Mouse (Mus musculus) small intestine, adult 2 months (tissue): ENCODE measurements around the gene Dhh. TPM values are rescaled to one million over a fixed set of nuclear protein-coding genes. Genes with fewer than 3 reads are reported as not detected.
"Not testable (repeated sequence)": the region's sequence is repeated elsewhere in the genome, so short reads cannot be mapped to it uniquely, and the experiment has no call there.

ENCODE experiments used
- H3K27ac ChIP-seq: fragments of 200-500 bp; 2 replicates; pipeline ENCODE4 v1.5.1; 2012; ENCODE audit warnings: low read depth, low read length, control low read depth, inconsistent platforms; ENCODE audit not compliant: insufficient read depth
- H3K27me3 ChIP-seq: fragments of 200-500 bp; 2 replicates; pipeline ENCODE4 v1.6.1; 2012; ENCODE audit warnings: mild to moderate bottlenecking, moderate library complexity, low read length, inconsistent platforms; ENCODE audit not compliant: control insufficient read depth, insufficient read depth
- H3K36me3 ChIP-seq: fragments of 200-500 bp; 2 replicates; pipeline ENCODE4 v1.6.1; 2012; ENCODE audit warnings: mild to moderate bottlenecking, low read length, control low read depth, inconsistent platforms; ENCODE audit not compliant: control insufficient read depth, insufficient read depth
- H3K4me1 ChIP-seq: fragments of 200-500 bp; 2 replicates; pipeline ENCODE4 v1.6.1; 2012; ENCODE audit warnings: low read length, inconsistent platforms, mixed read lengths; ENCODE audit not compliant: control insufficient read depth, insufficient read depth, insufficient read length
- H3K4me3 ChIP-seq: fragments of 200-500 bp; 2 replicates; pipeline ENCODE4 v1.5.1; 2012; ENCODE audit warnings: low read depth, mild to moderate bottlenecking, control low read depth, inconsistent platforms, low read length, moderate library complexity
- CTCF ChIP-seq: fragments of 200-500 bp; IDR thresholded peaks from 2 replicates; pipeline ENCODE4 v1.5.1; 2012; ENCODE audit warnings: low read depth, mild to moderate bottlenecking, control low read depth, inconsistent platforms, low read length, moderate library complexity, mixed read lengths; ENCODE audit not compliant: insufficient replicate concordance, insufficient read length; ENCODE audit errors: extremely low read depth
- POLR2A ChIP-seq: fragments of 200-500 bp; IDR thresholded peaks from 2 replicates; pipeline ENCODE4 v1.6.1; 2012; ENCODE audit warnings: low read depth, mild to moderate bottlenecking, control low read depth, inconsistent platforms, low read length, moderate library complexity
- WGBS: fragments of 180-500 bp; shearing (Covaris S2); methylation state at CpG from one replicate; pipeline ENCODE4 v1.1.7; 2018; 5-methylcytosine and 5-hydroxymethylcytosine counted together
- polyA plus RNA-seq: library from polyadenylated mRNA; depleted of rRNA; stranded (reverse); fragments of >200 nt; gene quantifications from 2 replicates; pipeline ENCODE4 v1.2.3, GENCODE M21; 2012

Gene Dhh
- polyA plus RNA-seq, 1 experiment: 0.55 TPM

DNA sequence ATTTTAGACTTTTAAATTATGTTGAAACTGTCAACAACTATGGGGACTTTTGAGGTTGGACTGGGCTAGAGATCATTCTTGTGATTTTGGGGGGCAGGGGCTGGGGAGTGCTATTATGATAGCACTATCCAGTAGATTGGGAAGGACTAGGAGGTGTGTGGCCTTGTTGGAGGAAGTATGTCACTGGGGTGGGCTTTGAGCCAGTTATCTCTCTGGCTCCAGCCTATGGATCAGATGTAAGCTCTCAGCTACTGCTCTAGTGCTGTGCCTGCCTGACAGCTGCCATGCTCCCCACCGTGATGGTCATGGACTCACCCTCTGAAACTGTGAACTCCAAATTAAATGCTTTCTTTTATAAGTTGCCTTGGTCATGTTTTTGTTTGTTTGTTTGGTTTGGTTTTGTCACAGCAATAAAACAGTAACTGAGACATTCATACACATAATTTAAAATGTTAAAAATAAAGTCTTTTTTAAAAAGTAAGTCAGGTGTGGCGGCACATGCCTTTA lies 24.7 kb upstream of the Dhh start:
- Histone ChIP-seq H3K27me3 (no peaks in the 10 kb centered on the region), H3K4me1 (peaks cover 11% of the 10 kb centered on the region; the same call in 1 of the 2 replicates), H3K36me3 (no peaks in the 10 kb centered on the region), H3K27ac (peak overlapping the region; percentile 83), H3K4me3 (no peak overlapping the region)
- TF ChIP-seq POLR2A (no peak), CTCF (no peak)
- WGBS: 63% methylated on average over 2 of the region's 2 CpGs

DNA sequence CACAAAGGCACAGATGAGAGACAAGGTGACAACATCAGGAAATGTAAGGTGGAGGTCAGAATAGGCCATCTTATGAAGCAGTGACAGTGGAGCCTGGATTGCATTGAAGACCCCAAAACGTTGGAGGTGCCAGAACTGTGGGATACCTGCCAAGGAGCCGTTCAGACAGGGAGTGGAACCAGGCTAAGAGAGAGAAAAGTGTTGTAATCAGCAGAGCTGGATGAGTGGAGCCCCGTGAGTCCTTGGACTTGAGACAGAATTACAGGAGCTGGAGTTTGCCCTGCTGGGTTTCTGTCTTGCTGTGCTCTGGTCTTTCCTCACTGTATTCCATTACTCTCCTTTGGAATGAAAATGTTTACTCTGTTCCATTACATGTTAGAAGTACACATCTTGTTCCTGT lies 24.2 kb upstream of the Dhh start:
- WGBS: 21% methylated on average over 3 of the region's 3 CpGs
- TF ChIP-seq CTCF (no peak), POLR2A (no peak)
- H3K36me3 ChIP-seq: no peaks in the 10 kb centered on the region
- peaks cover 11% of the 10 kb centered on the region; the same call in 1 of the 2 replicates for H3K4me1 ChIP-seq
- peak overlapping the region; percentile 83 for H3K27ac ChIP-seq
- no peak overlapping the region for H3K4me3 ChIP-seq
- no peaks in the 10 kb centered on the region for H3K27me3 ChIP-seq

DNA sequence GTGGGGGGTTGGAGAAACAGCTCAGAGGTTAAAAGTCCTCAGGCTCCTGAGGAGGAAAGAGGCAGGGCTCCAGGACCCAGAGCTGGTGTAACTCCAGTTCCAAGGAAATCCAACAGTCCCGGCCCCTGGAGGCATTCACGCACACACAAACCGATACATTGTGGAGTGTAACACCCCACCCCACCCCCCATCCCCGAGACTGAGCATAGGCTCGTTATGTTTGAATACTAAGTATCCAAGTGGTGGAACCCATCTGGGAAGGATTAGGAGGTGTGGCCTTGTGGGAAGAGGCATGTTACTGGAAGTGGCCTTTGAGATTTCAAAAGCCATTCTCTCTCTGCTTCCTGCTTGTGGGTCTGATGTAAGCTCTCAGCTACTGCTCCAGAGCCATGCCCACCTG lies 23.2 kb upstream of the Dhh start:
- Histone ChIP-seq H3K4me3 (no peak overlapping the region), H3K4me1 (peaks cover 11% of the 10 kb centered on the region; the same call in 1 of the 2 replicates), H3K36me3 (no peaks in the 10 kb centered on the region), H3K27me3 (no peaks in the 10 kb centered on the region), H3K27ac (peak overlapping the region; percentile 83; the same call in 1 of the 2 replicates)
- WGBS: 93% methylated on average over 5 of the region's 5 CpGs
- TF ChIP-seq POLR2A (no peak), CTCF (no peak)

DNA sequence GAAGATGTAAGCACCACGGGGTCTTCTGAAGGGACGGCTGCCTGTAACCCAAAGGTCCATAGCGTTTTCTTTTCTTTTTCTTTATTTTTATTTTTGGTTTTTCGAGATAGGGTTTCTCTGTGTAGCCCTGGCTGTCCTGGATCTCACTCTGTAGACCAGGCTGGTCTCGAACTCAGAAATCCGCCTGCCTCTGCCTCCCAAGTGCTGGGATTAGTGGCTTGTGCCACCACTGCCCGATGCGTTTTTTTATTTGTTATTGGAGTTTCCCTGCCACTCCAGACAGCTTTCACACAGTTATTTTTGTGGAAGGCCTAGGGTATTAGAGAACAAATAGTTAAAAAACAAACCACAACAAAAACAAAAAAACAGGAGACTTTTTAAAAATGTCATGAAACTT lies 20.2 kb upstream of the Dhh start:
- H3K27me3 ChIP-seq, H3K36me3 ChIP-seq: not testable (repeated sequence)
- Histone ChIP-seq H3K4me1 (peaks cover 11% of the 10 kb centered on the region; the same call in 1 of the 2 replicates), H3K27ac (peak overlapping the region; percentile 55; the same call in 1 of the 2 replicates), H3K4me3 (peak overlapping the region; percentile 78)
- WGBS: 7% methylated on average over 8 of the region's 8 CpGs

DNA sequence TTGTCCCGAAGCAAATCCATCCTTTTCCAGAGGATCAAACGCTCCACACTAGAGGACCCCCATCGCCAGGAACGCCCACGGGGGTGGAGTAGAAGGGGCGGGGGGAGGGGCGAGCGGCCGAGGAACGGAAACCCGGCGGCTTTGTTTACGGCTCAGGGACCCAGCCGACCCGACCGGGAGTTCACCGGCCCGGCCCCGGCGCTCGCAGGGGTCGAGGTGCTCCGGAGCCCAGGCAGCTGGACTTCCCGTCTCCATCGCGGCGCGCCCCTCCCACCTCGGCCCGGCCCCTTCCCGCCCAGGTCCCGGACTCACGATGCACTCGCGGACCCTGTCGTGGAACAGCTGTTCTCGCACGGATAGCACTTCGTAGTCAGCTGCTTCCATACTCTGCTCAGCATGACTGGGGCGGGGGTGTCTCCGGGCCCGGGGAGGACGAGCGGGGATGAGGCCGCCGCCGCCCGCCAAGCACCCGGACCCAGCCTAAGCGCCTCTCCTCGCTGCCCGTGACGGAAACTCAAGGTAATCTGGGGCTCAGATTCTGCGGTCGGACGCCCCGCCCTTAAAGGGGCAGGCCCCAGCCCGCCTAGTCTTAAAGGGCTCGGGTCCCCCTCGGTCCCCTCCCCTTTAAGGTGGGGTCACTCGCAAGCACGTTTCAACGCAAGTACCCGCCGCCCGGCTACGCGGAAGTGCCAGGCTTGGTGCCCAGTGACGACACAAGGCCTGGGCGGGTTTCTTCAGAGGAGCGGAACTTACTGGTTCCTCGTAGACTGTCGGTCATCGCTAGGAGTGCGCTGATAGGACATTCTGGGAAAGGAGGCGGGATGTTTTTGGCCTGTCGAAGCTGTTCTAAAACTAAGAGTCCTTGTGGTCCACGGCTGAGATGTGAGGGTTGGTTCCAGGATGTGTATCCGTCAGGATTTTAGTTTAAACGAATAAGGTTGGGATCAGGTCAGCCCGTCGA lies 19.5 kb upstream of the Dhh start, which contains the start of gene Lmbr1l:
TSS of gene Lmbr1l (minus strand) at position 694 of the 961 bp plus-strand sequence.
- Histone ChIP-seq H3K27me3 (no peaks in the 10 kb centered on the region), H3K4me1 (peaks cover 7% of the 10 kb centered on the region; the same call in 1 of the 2 replicates), H3K4me3 (peak within 1 kb of the TSS; percentile 78), H3K27ac (peak within 1 kb of the TSS; percentile 74), H3K36me3 (peaks cover 14% of the 10 kb centered on the region)
- peak; percentile 80 for TF ChIP-seq POLR2A
- 0 out of 2 replicates have a peak, but pooled peaks have one; percentile 18 for TF ChIP-seq CTCF
- WGBS: under 1% methylated on average over 82 of the region's 82 CpGs

DNA sequence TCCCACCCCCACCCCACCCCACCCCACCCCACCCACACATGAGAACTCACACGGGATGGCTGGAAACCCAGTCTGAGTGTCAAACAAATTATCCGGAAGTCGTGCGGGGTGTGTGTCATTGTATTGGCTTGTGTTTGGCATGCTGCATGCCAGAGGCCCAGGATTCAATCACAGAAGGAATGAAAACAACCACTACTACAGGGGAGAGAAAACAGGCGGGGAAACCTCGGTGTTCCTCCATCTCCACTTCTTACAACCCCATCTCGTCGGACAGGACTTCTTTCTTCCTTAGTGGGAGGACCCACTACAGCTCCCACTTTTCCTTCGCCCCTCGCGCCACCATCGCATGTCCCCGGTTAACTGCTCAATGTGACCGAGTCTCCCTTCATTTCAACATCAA lies 18.8 kb upstream of the Dhh start:
- no peak for TF ChIP-seq POLR2A
- no peak for TF ChIP-seq CTCF
- Histone ChIP-seq H3K36me3 (peaks cover 22% of the 10 kb centered on the region), H3K27me3 (no peaks in the 10 kb centered on the region), H3K4me3 (peak overlapping the region; percentile 78), H3K4me1 (peaks cover 3% of the 10 kb centered on the region; the same call in 1 of the 2 replicates), H3K27ac (peak overlapping the region; percentile 40)
- under 1% methylated on average over 14 of the region's 14 CpGs for WGBS

DNA sequence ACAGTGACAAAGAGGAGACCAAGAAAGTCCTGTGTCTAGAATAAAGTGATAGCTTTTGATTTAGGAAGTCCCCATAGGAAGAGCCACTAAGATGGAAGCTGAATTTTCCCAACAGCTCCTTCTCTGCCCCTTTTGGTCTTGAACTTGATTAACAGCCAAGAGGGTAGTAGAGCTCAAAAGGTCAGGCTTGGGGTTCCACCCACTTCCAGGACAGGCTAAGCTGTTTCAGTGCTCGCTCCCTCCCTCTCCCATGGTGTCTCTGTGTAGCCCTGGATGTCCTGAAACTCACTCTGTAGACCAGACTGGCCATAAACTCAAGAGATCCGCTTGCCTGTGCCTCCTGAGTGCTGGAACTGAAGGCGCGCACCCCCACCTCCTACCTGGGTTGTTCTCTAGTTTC lies 17.7 kb upstream of the Dhh start:
- H3K4me1 ChIP-seq: peaks cover 2% of the 10 kb centered on the region; the same call in 1 of the 2 replicates
- TF ChIP-seq POLR2A (no peak), CTCF (no peak)
- H3K27ac ChIP-seq: no peak overlapping the region
- 88% methylated on average over 4 of the region's 4 CpGs for WGBS
- H3K27me3 ChIP-seq: no peaks in the 10 kb centered on the region
- H3K4me3 ChIP-seq: no peak overlapping the region
- H3K36me3 ChIP-seq: peaks cover 32% of the 10 kb centered on the region
